Comparison of ENCODE assay signal across 8 mouse cellular contexts in genomic region chr11:117235086-117235897, GRCm38 (mm10). TPM values are rescaled to one million over a fixed set of nuclear protein-coding genes. Genes with fewer than 3 reads are reported as not detected.
DNase-seq lines count a peak whose midpoint lies in the region; ATAC-seq and TF ChIP-seq lines count a peak whose summit lies in the region.

No protein-coding gene starts in this region.

- H3K27me3 ChIP-seq in heart, embryonic 15.5 days, result 0 out of 2 replicates have a peak, but pooled peaks cover 2% of the 10 kb centered on the region
- H3K27me3 ChIP-seq in stomach, embryonic 15.5 days (replicated peaks), result no peaks in the 10 kb centered on the region

- ATAC-seq in heart, embryonic 15.5 days (replicated peaks; ENCODE audit: insufficient number of reproducible peaks, insufficient read depth, low FRiP score, low read depth), result no peak
- no peak for ATAC-seq in stomach, embryonic 15.5 days (ENCODE audit: insufficient read depth, low FRiP score, low read depth)

- H3K27ac ChIP-seq in gastrocnemius, adult 2 months, result peak overlapping the region; percentile 64
- H3K27ac ChIP-seq in heart, embryonic 15.5 days, result peak overlapping the region; percentile 48
- peak overlapping the region; percentile 55 for H3K27ac ChIP-seq in stomach, embryonic 15.5 days

- peak overlapping the region; percentile 33 for H3K4me2 ChIP-seq in heart, embryonic 15.5 days
- no peak overlapping the region for H3K4me2 ChIP-seq in stomach, embryonic 15.5 days

- no peak overlapping the region for H3K9ac ChIP-seq in heart, embryonic 15.5 days
- no peak overlapping the region for H3K9ac ChIP-seq in stomach, embryonic 15.5 days

- peak; percentile 66 for DNase-seq in gastrocnemius, adult 2 months
- no peak for DNase-seq in gastrocnemius, adult 8-10 months (ENCODE audit: low spot score in 2 of 2)
- DNase-seq in adrenal gland, postnatal 10 days, result peak; percentile 86
- DNase-seq in kidney, postnatal 10 days, result peak; percentile 62
- DNase-seq in right cerebral cortex, adult 18-20 months, result no peak
- no peak for DNase-seq in urinary bladder, adult 2 months (ENCODE audit: low spot score)

- peak overlapping the region; percentile 37 for H3K4me3 ChIP-seq in gastrocnemius, adult 2 months
- no peak overlapping the region for H3K4me3 ChIP-seq in heart, embryonic 15.5 days
- H3K4me3 ChIP-seq in stomach, embryonic 15.5 days (replicated peaks), result no peak overlapping the region

- WGBS in heart, embryonic 15.5 days, result 21% methylated on average over 12 of the region's 12 CpGs
- WGBS in stomach, embryonic 15.5 days, result 42% methylated on average over 12 of the region's 12 CpGs

- H3K4me1 ChIP-seq in heart, embryonic 15.5 days (replicated peaks), result peaks cover 52% of the 10 kb centered on the region
- peaks cover 49% of the 10 kb centered on the region for H3K4me1 ChIP-seq in stomach, embryonic 15.5 days

- TF ChIP-seq CTCF in gastrocnemius, adult 2 months (IDR thresholded peaks at IDR 0.05), result no peak

- no peaks in the 10 kb centered on the region for H3K36me3 ChIP-seq in heart, embryonic 15.5 days
- H3K36me3 ChIP-seq in stomach, embryonic 15.5 days, result no peaks in the 10 kb centered on the region

- intact Hi-C loops in gastrocnemius, adult 2 months (cut with DNase I), result no loop called here

- no peaks in the 10 kb centered on the region for H3K9me3 ChIP-seq in heart, embryonic 15.5 days (replicated peaks)
- no peaks in the 10 kb centered on the region for H3K9me3 ChIP-seq in stomach, embryonic 15.5 days

RNA-seq across cellular contexts. Expression of gene Sept9, which starts 35.8 kb away (rescaled TPM):
- 10 to 100 TPM; 11.5 to 13.6 TPM for total RNA-seq in gastrocnemius, adult 2 months (2021)
- total RNA-seq in gastrocnemius, adult 8-10 months (2022), result 10 to 100 TPM in 2 of 4 experiments, 1 to 10 TPM in 2; 5.7 to 16.2 (median 12.4) TPM
- total RNA-seq in adrenal gland, postnatal 10 days (2021), result 100 to 1,000 TPM; 115 to 146 TPM
- polyA plus RNA-seq in heart, embryonic 15.5 days (2015; fragmentation: Nextera tagmentation; extraction: Ambion mirVana), result 50.6 and 76.8 TPM in 2 replicates
- polyA plus RNA-seq in stomach, embryonic 15.5 days (2015; fragmentation: Nextera tagmentation; extraction: Ambion mirVana), result 107 and 121 TPM in 2 replicates
- polyA plus RNA-seq in urinary bladder, adult 2 months (2012; rRNA removed), result 38.4 and 62.8 TPM in 2 replicates

Comparison
In these comparisons a context has a peak if more than half of its experiments do, and no peak if none do; other contexts are left out.
1. DNase-seq: peak in gastrocnemius, adult 2 months (single experiment), adrenal gland, postnatal 10 days (single experiment) and kidney, postnatal 10 days (single experiment); none in gastrocnemius, adult 8-10 months (0 of 2), right cerebral cortex, adult 18-20 months (single experiment) and urinary bladder, adult 2 months (single experiment).
2. RNA of gene Sept9, which starts 35.8 kb away (total RNA-seq): 115 to 146 TPM in adrenal gland, postnatal 10 days; 5.7 to 16.2 TPM in gastrocnemius, adult 8-10 months and 11.5 to 13.6 TPM in gastrocnemius, adult 2 months; every median in the first group is over 4 times any median in the second.
3. Peak in every context shown above with its lines, with median percentiles within 50 percentile points of each other: H3K27ac ChIP-seq.